ENCODE assay signal across 9 mouse cellular contexts in the genomic region with DNA sequence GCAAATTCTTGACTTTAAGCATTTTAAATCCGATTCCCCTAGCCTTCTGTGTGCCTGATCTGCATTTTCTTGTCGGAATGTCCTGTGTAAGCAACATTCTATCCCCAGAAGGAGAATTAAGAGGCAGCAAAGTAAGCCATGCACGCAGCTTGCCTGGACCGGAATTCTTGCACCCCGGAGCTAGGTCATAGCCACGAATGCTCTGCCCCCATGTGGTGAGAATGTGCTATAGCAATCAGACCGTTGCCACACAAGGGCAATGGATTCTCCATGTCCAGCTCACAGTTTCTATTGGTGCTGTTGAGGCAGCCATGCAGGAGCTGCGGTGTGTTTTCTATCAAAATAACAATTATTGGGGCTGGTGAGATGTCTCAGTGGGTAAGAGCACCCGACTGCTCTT. TPM values are rescaled to one million over a fixed set of nuclear protein-coding genes. Genes with fewer than 3 reads are reported as not detected.
DNase-seq lines count a peak whose midpoint lies in the region; ATAC-seq lines count a peak whose summit lies in the region.
"Had no signal": no experiment of that assay in that cellular context is flagged by ENCODE, and none has a peak within 500 bp of the region (broad histone marks: within the 10 kb centered on the region; RNA-seq: fewer than 3 reads in every experiment).

No protein-coding gene starts in this region.

- H3K4me2 ChIP-seq in liver, embryonic 12.5 days: no peak overlapping the region
- no peak overlapping the region; the same call in 1 of the 2 replicates for H3K4me2 ChIP-seq in limb, embryonic 13.5 days (replicated peaks)
- H3K4me2 ChIP-seq in stomach, embryonic 14.5 days (replicated peaks; ENCODE audit: low read depth, low read length): no peak overlapping the region
- H3K4me2 ChIP-seq: embryonic facial prominence, embryonic 12.5 days had no signal

- H3K27ac ChIP-seq in liver, embryonic 12.5 days: no peak overlapping the region
- H3K27ac ChIP-seq in limb, embryonic 13.5 days: 0 out of 2 replicates have a peak overlapping the region, but pooled peaks have one; percentile 35
- H3K27ac ChIP-seq in stomach, embryonic 14.5 days (ENCODE audit: low read length): no peak overlapping the region
- H3K27ac ChIP-seq: embryonic facial prominence, embryonic 12.5 days had no signal

- H3K27me3 ChIP-seq in liver, embryonic 12.5 days (replicated peaks): peaks cover 5% of the 10 kb centered on the region
- peaks cover 6% of the 10 kb centered on the region for H3K27me3 ChIP-seq in limb, embryonic 13.5 days
- H3K27me3 ChIP-seq in stomach, embryonic 14.5 days (ENCODE audit: control insufficient read depth, insufficient read depth, low read length): no peaks in the 10 kb centered on the region
- H3K27me3 ChIP-seq: embryonic facial prominence, embryonic 12.5 days had no signal

- ATAC-seq in liver, embryonic 12.5 days: no peak
- peak; percentile 37; the same call in 1 of the 2 replicates for ATAC-seq in limb, embryonic 13.5 days (ENCODE audit: low FRiP score, low read depth)
- ATAC-seq in stomach, embryonic 14.5 days (ENCODE audit: insufficient number of reproducible peaks, insufficient read depth, low FRiP score, low read depth): peak; percentile 43; the same call in 1 of the 2 replicates

- WGBS in liver, embryonic 12.5 days (ENCODE audit: insufficient replicate concordance): 7% methylated on average over 9 of the region's 9 CpGs
- 7% methylated on average over 9 of the region's 9 CpGs for WGBS in limb, embryonic 13.5 days
- 6% methylated on average over 9 of the region's 9 CpGs for WGBS in stomach, embryonic 14.5 days

- H3K9ac ChIP-seq in liver, embryonic 12.5 days: no peak overlapping the region
- no peak overlapping the region for H3K9ac ChIP-seq in limb, embryonic 13.5 days
- no peak overlapping the region for H3K9ac ChIP-seq in stomach, embryonic 14.5 days (replicated peaks; ENCODE audit: low read depth, low read length)
- H3K9ac ChIP-seq: embryonic facial prominence, embryonic 12.5 days had no signal

- no peaks in the 10 kb centered on the region for H3K36me3 ChIP-seq in liver, embryonic 12.5 days
- no peaks in the 10 kb centered on the region for H3K36me3 ChIP-seq in limb, embryonic 13.5 days
- no peaks in the 10 kb centered on the region for H3K36me3 ChIP-seq in stomach, embryonic 14.5 days (ENCODE audit: control insufficient read depth, insufficient read depth, low read length)
- H3K36me3 ChIP-seq: embryonic facial prominence, embryonic 12.5 days had no signal

- DNase-seq in liver: peak; percentile 76
- DNase-seq in cerebellum, postnatal 25 days: peak; percentile 83 to 90
- peak; percentile 78 for DNase-seq in gastrocnemius, adult 18-20 months (ENCODE audit: low spot score)
- DNase-seq in kidney, adult 18-20 months: peak; percentile 83
- DNase-seq in natural killer cell, adult 2 months (ENCODE audit: low spot score in 2 of 2): peak; percentile 7 to 44

- H3K9me3 ChIP-seq in liver, embryonic 12.5 days (replicated peaks): no peaks in the 10 kb centered on the region
- no peaks in the 10 kb centered on the region for H3K9me3 ChIP-seq in limb, embryonic 13.5 days
- H3K9me3 ChIP-seq in stomach, embryonic 14.5 days (ENCODE audit: control insufficient read depth, low read depth, low read length): no peaks in the 10 kb centered on the region
- H3K9me3 ChIP-seq: embryonic facial prominence, embryonic 12.5 days had no signal

- peaks cover 20% of the 10 kb centered on the region for H3K4me1 ChIP-seq in liver, embryonic 12.5 days
- H3K4me1 ChIP-seq in limb, embryonic 13.5 days: peaks cover 25% of the 10 kb centered on the region
- H3K4me1 ChIP-seq in stomach, embryonic 14.5 days (ENCODE audit: control insufficient read depth, insufficient read depth, low read length): 0 out of 2 replicates have a peak, but pooled peaks cover 11% of the 10 kb centered on the region

- no peak overlapping the region for H3K4me3 ChIP-seq in liver, embryonic 12.5 days
- H3K4me3 ChIP-seq in limb, embryonic 13.5 days: no peak overlapping the region
- H3K4me3 ChIP-seq in stomach, embryonic 14.5 days (ENCODE audit: low read depth, low read length): no peak overlapping the region
- H3K4me3 ChIP-seq: embryonic facial prominence, embryonic 12.5 days had no signal

RNA-seq across cellular contexts. Expression of gene Fam243, which starts 15.0 kb away (rescaled TPM):
- not detected in 2 replicates for polyA plus RNA-seq in liver, embryonic 12.5 days (2016; fragmentation: Nextera tagmentation; extraction: Ambion mirVana)
- total RNA-seq in gastrocnemius, adult 18-20 months (2021): not detected
- polyA plus RNA-seq in limb, embryonic 13.5 days (2015; fragmentation: Nextera tagmentation; extraction: Ambion mirVana): not detected in 2 replicates
- polyA plus RNA-seq in stomach, embryonic 14.5 days (2014; fragmentation: Nextera tagmentation; extraction: Ambion mirVana): 0.08 TPM in 1 of 2 replicates, not detected in the other
- polyA plus RNA-seq: embryonic facial prominence, embryonic 12.5 days had no signal

RNA-seq across cellular contexts. Expression of gene Kcne1, which starts 23.0 kb away (rescaled TPM):
- 0.41 TPM in 1 of 2 replicates, not detected in the other for polyA plus RNA-seq in liver, embryonic 12.5 days (2016; fragmentation: Nextera tagmentation; extraction: Ambion mirVana)
- not detected for total RNA-seq in gastrocnemius, adult 18-20 months (2021)
- 0.17 and 0.22 TPM in 2 replicates for polyA plus RNA-seq in limb, embryonic 13.5 days (2015; fragmentation: Nextera tagmentation; extraction: Ambion mirVana)
- 0.07 and 0.77 TPM in 2 replicates for polyA plus RNA-seq in stomach, embryonic 14.5 days (2014; fragmentation: Nextera tagmentation; extraction: Ambion mirVana)

RNA-seq across cellular contexts. Expression of gene Smim11, which starts 35.2 kb away (rescaled TPM):
- polyA plus RNA-seq in liver, embryonic 12.5 days (2016; fragmentation: Nextera tagmentation; extraction: Ambion mirVana): 76.4 and 76.8 TPM in 2 replicates
- total RNA-seq in gastrocnemius, adult 18-20 months (2021): 10 to 100 TPM; 72.4 to 76.2 TPM
- 144 and 145 TPM in 2 replicates for polyA plus RNA-seq in limb, embryonic 13.5 days (2015; fragmentation: Nextera tagmentation; extraction: Ambion mirVana)
- 143 and 151 TPM in 2 replicates for polyA plus RNA-seq in stomach, embryonic 14.5 days (2014; fragmentation: Nextera tagmentation; extraction: Ambion mirVana)

RNA-seq across cellular contexts. Expression of gene Kcne2, which starts 44.1 kb away (rescaled TPM):
- 0.13 TPM in 1 of 2 replicates, not detected in the other for polyA plus RNA-seq in liver, embryonic 12.5 days (2016; fragmentation: Nextera tagmentation; extraction: Ambion mirVana)
- total RNA-seq in gastrocnemius, adult 18-20 months (2021): not detected
- polyA plus RNA-seq in limb, embryonic 13.5 days (2015; fragmentation: Nextera tagmentation; extraction: Ambion mirVana): 0.09 and 0.14 TPM in 2 replicates
- polyA plus RNA-seq in stomach, embryonic 14.5 days (2014; fragmentation: Nextera tagmentation; extraction: Ambion mirVana): 1.8 and 2.2 TPM in 2 replicates

Comparison
In these comparisons a context has a peak if more than half of its experiments do, and no peak if none do; other contexts are left out.
1. DNase-seq: peak in every context shown above with its lines; median percentile 86 in cerebellum, postnatal 25 days; 83 in kidney, adult 18-20 months; 78 in gastrocnemius, adult 18-20 months; 76 in liver; 26 in natural killer cell, adult 2 months.